Mouse (Mus musculus) forebrain, embryonic 10.5 days (tissue): ENCODE measurements around the gene Selenoh. TPM values are rescaled to one million over a fixed set of nuclear protein-coding genes. Genes with fewer than 3 reads are reported as not detected.
"Not testable (repeated sequence)": the region's sequence is repeated elsewhere in the genome, so short reads cannot be mapped to it uniquely, and the experiment has no call there.

Source experiments
- DNase-seq: peaks from one replicate; pipeline ENCODE4 v3.0.0-alpha.2; 2017; ENCODE audit warnings: low spot score; ENCODE audit errors: extremely low spot score
- H3K27ac ChIP-seq: fragments of 300-500 bp; sonication (generic); 2 replicates; pipeline ENCODE4 v1.5.1; 2016; ENCODE audit warnings: mild to moderate bottlenecking
- H3K27me3 ChIP-seq: fragments of 300-500 bp; sonication (generic); 2 replicates; pipeline ENCODE4 v1.6.1; 2016; ENCODE audit warnings: mild to moderate bottlenecking; ENCODE audit not compliant: poor library complexity, severe bottlenecking
- H3K36me3 ChIP-seq: fragments of 300-500 bp; sonication (generic); replicated peaks from 2 replicates; pipeline ENCODE4 v1.6.1; 2016; ENCODE audit warnings: mild to moderate bottlenecking, moderate library complexity
- H3K4me1 ChIP-seq: fragments of 300-500 bp; sonication (generic); 2 replicates; pipeline ENCODE4 v1.6.1; 2016
- H3K4me3 ChIP-seq: fragments of 300-500 bp; sonication (generic); 2 replicates; pipeline ENCODE4 v1.5.1; 2016; ENCODE audit warnings: mild to moderate bottlenecking, moderate library complexity
- H3K9me3 ChIP-seq: fragments of 300-500 bp; sonication (generic); 2 replicates; pipeline ENCODE4 v1.6.1; 2016; ENCODE audit warnings: mild to moderate bottlenecking, moderate library complexity
- WGBS: fragments of 180-500 bp; shearing (Covaris S2); methylation state at CpG from one replicate; pipeline ENCODE4 v1.1.7; 2016; 5-methylcytosine and 5-hydroxymethylcytosine counted together
- polyA plus RNA-seq: library from polyadenylated mRNA; unstranded; fragments of >200 nt; fragmentation: Nextera tagmentation; extraction: Ambion mirVana; gene quantifications from 2 replicates; pipeline ENCODE4 v1.2.1, GENCODE M21; 2016

Selenoh gene
- polyA plus RNA-seq, 1 experiment from 2014 or later = 592 TPM

GRCm38 (mm10) chr2:84690050-84690449 is 19.5 kb upstream of the Selenoh start:
- no peak for DNase-seq
- WGBS = 93% methylated on average over 12 of the region's 12 CpGs
- no peaks in the 10 kb centered on the region for H3K27me3 ChIP-seq
- no peak overlapping the region for H3K27ac ChIP-seq
- H3K9me3 ChIP-seq = no peaks in the 10 kb centered on the region
- H3K36me3 ChIP-seq = peaks cover 98% of the 10 kb centered on the region
- no peak overlapping the region for H3K4me3 ChIP-seq
- H3K4me1 ChIP-seq = no peaks in the 10 kb centered on the region

- 89% methylated on average over 2 of the region's 2 CpGs for WGBS
- Histone ChIP-seq H3K9me3 (no peaks in the 10 kb centered on the region; the same call in 1 of the 2 replicates), H3K4me1 (no peaks in the 10 kb centered on the region), H3K27me3 (no peaks in the 10 kb centered on the region), H3K4me3 (no peak overlapping the region), H3K27ac (no peak overlapping the region), H3K36me3 (peaks cover 97% of the 10 kb centered on the region)
- DNase-seq = no peak
These were observed 17.7 kb upstream of the Selenoh start for GRCm38 (mm10) chr2:84688080-84688844.

GRCm38 (mm10) chr2:84682605-84683183 is 12.1 kb upstream of the Selenoh start:
- H3K4me1 ChIP-seq = peaks cover 11% of the 10 kb centered on the region
- H3K9me3 ChIP-seq = no peaks in the 10 kb centered on the region; the same call in 1 of the 2 replicates
- no peak overlapping the region for H3K4me3 ChIP-seq
- no peak for DNase-seq
- WGBS = 87% methylated on average over 6 of the region's 6 CpGs
- peaks cover 75% of the 10 kb centered on the region for H3K36me3 ChIP-seq
- H3K27me3 ChIP-seq = no peaks in the 10 kb centered on the region
- peak overlapping the region; percentile 26; the same call in 1 of the 2 replicates for H3K27ac ChIP-seq

- DNase-seq = no peak
- H3K36me3 ChIP-seq = peaks cover 63% of the 10 kb centered on the region
- peaks cover 24% of the 10 kb centered on the region for H3K4me1 ChIP-seq
- H3K4me3 ChIP-seq = peak within 1 kb of the TSS; percentile 75
- peak within 1 kb of the TSS; percentile 86 for H3K27ac ChIP-seq
- WGBS = 18% methylated on average over 8 of the region's 8 CpGs
- H3K9me3 ChIP-seq = no peaks in the 10 kb centered on the region
- no peaks in the 10 kb centered on the region for H3K27me3 ChIP-seq
These were observed 8.4 kb upstream of the Selenoh start, which contains the start of gene Tmx2 for GRCm38 (mm10) chr2:84679016-84679415. Gene Tmx2, minus strand, starts transcription at chr2:84679140.

GRCm38 (mm10) chr2:84677968-84678880 is 7.7 kb upstream of the Selenoh start, which contains the start of the genes Gm28635 and Med19:
Gene Gm28635, minus strand, starts transcription at chr2:84678041.
Gene Med19, plus strand, starts transcription at chr2:84678402.
- Histone ChIP-seq H3K36me3 (peaks cover 64% of the 10 kb centered on the region), H3K4me1 (peaks cover 24% of the 10 kb centered on the region), H3K27me3 (no peaks in the 10 kb centered on the region), H3K9me3 (no peaks in the 10 kb centered on the region), H3K4me3 (peak within 1 kb of the TSS; percentile 75), H3K27ac (peak within 1 kb of the TSS; percentile 86)
- under 1% methylated on average over 44 of the region's 44 CpGs for WGBS
- DNase-seq = peak; percentile 93

GRCm38 (mm10) chr2:84677270-84677967 is 6.8 kb upstream of the Selenoh start:
- Histone ChIP-seq H3K4me3 (peak overlapping the region; percentile 75), H3K9me3 (no peaks in the 10 kb centered on the region), H3K4me1 (peaks cover 24% of the 10 kb centered on the region), H3K27ac (peak overlapping the region; percentile 86), H3K36me3 (peaks cover 64% of the 10 kb centered on the region), H3K27me3 (no peaks in the 10 kb centered on the region)
- DNase-seq = no peak
- WGBS = 12% methylated on average over 22 of the region's 22 CpGs

GRCm38 (mm10) chr2:84671535-84671934 is 965 bp upstream of the Selenoh start:
- H3K27me3 ChIP-seq, DNase-seq, H3K4me3 ChIP-seq, H3K9me3 ChIP-seq: not testable (repeated sequence)
- H3K27ac ChIP-seq = peak overlapping the region; percentile 66; the same call in 1 of the 2 replicates
- H3K4me1 ChIP-seq = peaks cover 24% of the 10 kb centered on the region
- H3K36me3 ChIP-seq = peaks cover 71% of the 10 kb centered on the region
- 82% methylated on average over 4 of the region's 5 CpGs for WGBS

GRCm38 (mm10) chr2:84669828-84670568 is 572 bp downstream of the Selenoh start:
- Histone ChIP-seq H3K27ac (peak overlapping the region; percentile 99), H3K36me3 (peaks cover 57% of the 10 kb centered on the region), H3K4me1 (peaks cover 19% of the 10 kb centered on the region), H3K27me3 (no peaks in the 10 kb centered on the region), H3K4me3 (peak overlapping the region; percentile 91), H3K9me3 (no peaks in the 10 kb centered on the region)
- WGBS = 3% methylated on average over 39 of the region's 39 CpGs
- no peak for DNase-seq

GRCm38 (mm10) chr2:84666081-84666480 is 4.5 kb downstream of the Selenoh start:
- H3K27ac ChIP-seq = no peak overlapping the region
- WGBS = 71% methylated on average over 12 of the region's 12 CpGs

GRCm38 (mm10) chr2:84662866-84663265 is 7.7 kb downstream of the Selenoh start:
- Histone ChIP-seq H3K4me1 (no peaks in the 10 kb centered on the region), H3K4me3 (no peak overlapping the region), H3K27me3 (no peaks in the 10 kb centered on the region), H3K27ac (no peak overlapping the region), H3K36me3 (peaks cover 12% of the 10 kb centered on the region), H3K9me3 (peaks cover 5% of the 10 kb centered on the region; the same call in 1 of the 2 replicates)
- DNase-seq = no peak
- 23% methylated on average over 2 of the region's 2 CpGs for WGBS

More at GRCm38 (mm10) chr2:84666081-84666480, 4.5 kb downstream of the Selenoh start:
- no peaks in the 10 kb centered on the region for H3K9me3 ChIP-seq
- H3K27me3 ChIP-seq = no peaks in the 10 kb centered on the region
- H3K36me3 ChIP-seq = peaks cover 28% of the 10 kb centered on the region
- peaks cover 17% of the 10 kb centered on the region for H3K4me1 ChIP-seq
- DNase-seq = no peak
- no peak overlapping the region for H3K4me3 ChIP-seq

- H3K27ac ChIP-seq = no peak overlapping the region
- no peaks in the 10 kb centered on the region for H3K4me1 ChIP-seq
- H3K9me3 ChIP-seq = peaks cover 5% of the 10 kb centered on the region; the same call in 1 of the 2 replicates
- H3K36me3 ChIP-seq = no peaks in the 10 kb centered on the region
- H3K27me3 ChIP-seq = no peaks in the 10 kb centered on the region
- no peak overlapping the region for H3K4me3 ChIP-seq
- no peak for DNase-seq
- 70% methylated on average over 3 of the region's 3 CpGs for WGBS
These were observed 10.3 kb downstream of the Selenoh start for GRCm38 (mm10) chr2:84660253-84660652.
